Mouse (Mus musculus): ENCODE data around the gene Golt1b. TPM values are rescaled to one million over a fixed set of nuclear protein-coding genes. Genes with fewer than 3 reads are reported as not detected.

The Golt1b gene
- total and polyA plus RNA-seq, 2 experiments, result 1.7 to 2.5 TPM

DNA sequence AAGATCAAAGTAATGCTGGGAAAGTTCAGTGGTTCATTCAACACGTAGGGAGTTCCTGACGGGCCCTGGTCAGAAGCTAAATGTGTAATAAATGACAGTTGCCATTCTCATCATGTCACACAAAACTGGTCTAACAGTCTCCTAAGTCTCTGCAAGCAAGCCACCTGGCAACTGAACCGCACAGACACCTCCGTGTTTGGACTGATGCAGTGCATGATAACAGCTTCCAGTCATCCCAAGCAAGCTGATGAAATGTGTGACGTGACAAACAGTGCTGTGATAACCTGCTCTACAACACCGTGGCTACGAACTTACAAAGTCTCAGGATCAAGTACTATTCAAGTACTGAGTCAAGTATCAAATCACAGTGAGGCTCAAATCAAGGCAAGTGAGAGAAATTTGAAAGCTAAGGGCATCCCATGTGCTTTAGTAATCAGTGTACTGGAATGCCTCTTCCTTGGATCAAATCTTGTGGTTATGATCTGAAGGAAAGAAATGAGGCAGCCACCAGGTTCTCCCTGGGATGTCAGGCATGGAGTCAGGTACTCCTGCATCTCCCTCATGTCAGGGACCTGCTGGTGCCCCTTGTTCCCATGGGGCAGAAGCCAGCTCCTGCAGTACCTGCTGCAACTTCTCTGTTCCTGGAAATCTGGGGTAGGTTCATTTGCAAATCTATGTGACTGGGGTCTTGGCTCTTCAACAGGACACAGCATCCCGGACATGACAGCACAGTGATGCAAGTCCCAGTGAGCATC lies 8.3 kb upstream of the Golt1b start:
- no peak overlapping the region for H3K27ac ChIP-seq (replicated peaks; ENCODE audit: insufficient read depth, low read depth, low read length)
- DNase-seq (ENCODE audit: extremely low read depth, low read depth, low spot score), result no peak
- peaks cover 11% of the 10 kb centered on the region; the same call in 1 of the 2 replicates for H3K36me3 ChIP-seq (ENCODE audit: control insufficient read depth, insufficient read depth, low read length)
- no peaks in the 10 kb centered on the region for H3K27me3 ChIP-seq (ENCODE audit: control insufficient read depth, insufficient read depth, low read length)
- no peak overlapping the region for H3K4me3 ChIP-seq (ENCODE audit: insufficient read depth, low read depth, low read length)
- TF ChIP-seq POLR2A (IDR thresholded peaks at IDR 0.05; ENCODE audit: extremely low read depth, insufficient read depth, low read length) (no peak), CTCF (IDR thresholded peaks at IDR 0.05; ENCODE audit: low read depth, low read length) (no peak)
- no peak overlapping the region for H3K9ac ChIP-seq (ENCODE audit: low read depth, low read length)
- no peaks in the 10 kb centered on the region for H3K4me1 ChIP-seq (ENCODE audit: control insufficient read depth, insufficient read depth, low read length)
- H3K79me2 ChIP-seq (ENCODE audit: control insufficient read depth, insufficient read depth, low read length), result no peaks in the 10 kb centered on the region
- 85% methylated on average over 8 of the region's 8 CpGs for WGBS

- H3K4me3 ChIP-seq (ENCODE audit: insufficient read depth, low read depth, low read length), result no peak overlapping the region
- H3K27me3 ChIP-seq (ENCODE audit: control insufficient read depth, insufficient read depth, low read length), result no peaks in the 10 kb centered on the region
- TF ChIP-seq POLR2A (IDR thresholded peaks at IDR 0.05; ENCODE audit: extremely low read depth, insufficient read depth, low read length) (no peak), CTCF (IDR thresholded peaks at IDR 0.05; ENCODE audit: low read depth, low read length) (no peak)
- DNase-seq (ENCODE audit: extremely low read depth, low read depth, low spot score), result no peak
- H3K36me3 ChIP-seq (ENCODE audit: control insufficient read depth, insufficient read depth, low read length), result peaks cover 5% of the 10 kb centered on the region; the same call in 1 of the 2 replicates
- H3K4me1 ChIP-seq (ENCODE audit: control insufficient read depth, insufficient read depth, low read length), result no peaks in the 10 kb centered on the region
- 0 out of 2 replicates have a peak, but pooled peaks cover 2% of the 10 kb centered on the region for H3K79me2 ChIP-seq (ENCODE audit: control insufficient read depth, insufficient read depth, low read length)
- H3K27ac ChIP-seq (replicated peaks; ENCODE audit: insufficient read depth, low read depth, low read length), result no peak overlapping the region
- 64% methylated on average over 6 of the region's 6 CpGs for WGBS
- H3K9ac ChIP-seq (ENCODE audit: low read depth, low read length), result no peak overlapping the region
Observed at GRCm38 (mm10) chr6:142379961-142380360, 7.1 kb upstream of the Golt1b start.

DNA sequence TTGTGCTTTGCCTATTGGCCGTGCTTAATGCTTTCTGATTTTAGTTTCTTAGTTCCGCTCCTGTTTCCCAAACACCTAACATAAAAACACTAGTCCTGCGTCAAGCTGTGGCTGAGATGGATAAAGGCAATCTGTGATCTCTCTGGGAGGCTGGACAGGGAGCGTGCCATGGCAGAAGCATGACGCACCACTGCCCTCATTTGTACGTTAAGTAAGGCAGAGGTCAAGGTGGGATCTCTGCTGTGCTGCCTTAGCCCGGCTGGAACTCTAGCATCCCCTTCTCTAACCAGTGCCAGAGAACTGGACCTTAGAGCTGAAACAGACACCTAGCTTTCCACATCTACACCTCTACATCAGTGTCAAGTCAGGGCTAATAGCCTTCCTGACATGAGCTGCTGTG lies 5.4 kb upstream of the Golt1b start:
- Histone ChIP-seq H3K27me3 (ENCODE audit: control insufficient read depth, insufficient read depth, low read length) (no peaks in the 10 kb centered on the region), H3K36me3 (ENCODE audit: control insufficient read depth, insufficient read depth, low read length) (peaks cover 2% of the 10 kb centered on the region; the same call in 1 of the 2 replicates), H3K9ac (ENCODE audit: low read depth, low read length) (no peak overlapping the region), H3K79me2 (ENCODE audit: control insufficient read depth, insufficient read depth, low read length) (0 out of 2 replicates have a peak, but pooled peaks cover 2% of the 10 kb centered on the region), H3K4me3 (ENCODE audit: insufficient read depth, low read depth, low read length) (no peak overlapping the region), H3K27ac (replicated peaks; ENCODE audit: insufficient read depth, low read depth, low read length) (no peak overlapping the region), H3K4me1 (ENCODE audit: control insufficient read depth, insufficient read depth, low read length) (peaks cover 3% of the 10 kb centered on the region; the same call in 1 of the 2 replicates)
- WGBS, result 93% methylated on average over 7 of the region's 7 CpGs
- DNase-seq (ENCODE audit: extremely low read depth, low read depth, low spot score), result no peak
- no peak for TF ChIP-seq POLR2A (IDR thresholded peaks at IDR 0.05; ENCODE audit: extremely low read depth, insufficient read depth, low read length)
- TF ChIP-seq CTCF (IDR thresholded peaks at IDR 0.05; ENCODE audit: low read depth, low read length), result no peak

- H3K27me3 ChIP-seq (ENCODE audit: control insufficient read depth, insufficient read depth, low read length), result no peaks in the 10 kb centered on the region
- H3K4me1 ChIP-seq (ENCODE audit: control insufficient read depth, insufficient read depth, low read length), result peaks cover 6% of the 10 kb centered on the region
- peaks cover 19% of the 10 kb centered on the region; the same call in 1 of the 2 replicates for H3K79me2 ChIP-seq (ENCODE audit: control insufficient read depth, insufficient read depth, low read length)
- no peak overlapping the region for H3K4me3 ChIP-seq (ENCODE audit: insufficient read depth, low read depth, low read length)
- H3K9ac ChIP-seq (ENCODE audit: low read depth, low read length), result no peak overlapping the region
- no peak for DNase-seq (ENCODE audit: extremely low read depth, low read depth, low spot score)
- TF ChIP-seq CTCF (IDR thresholded peaks at IDR 0.05; ENCODE audit: low read depth, low read length) (no peak), POLR2A (IDR thresholded peaks at IDR 0.05; ENCODE audit: extremely low read depth, insufficient read depth, low read length) (no peak)
- no peaks in the 10 kb centered on the region for H3K36me3 ChIP-seq (ENCODE audit: control insufficient read depth, insufficient read depth, low read length)
- no peak overlapping the region for H3K27ac ChIP-seq (replicated peaks; ENCODE audit: insufficient read depth, low read depth, low read length)
- WGBS, result 92% methylated on average over 9 of the region's 9 CpGs
Observed at GRCm38 (mm10) chr6:142384521-142384920, 2.5 kb upstream of the Golt1b start.

- H3K27ac ChIP-seq (replicated peaks; ENCODE audit: insufficient read depth, low read depth, low read length), result no peak overlapping the region
- 1% methylated on average over 31 of the region's 31 CpGs for whole genome bisulfite sequencing
Observed at GRCm38 (mm10) chr6:142386285-142387010, 573 bp upstream of the Golt1b start.

More at GRCm38 (mm10) chr6:142386285-142387010, 573 bp upstream of the Golt1b start:
- Histone ChIP-seq H3K27me3 (ENCODE audit: control insufficient read depth, insufficient read depth, low read length) (no peaks in the 10 kb centered on the region), H3K79me2 (ENCODE audit: control insufficient read depth, insufficient read depth, low read length) (peaks cover 23% of the 10 kb centered on the region; the same call in 1 of the 2 replicates), H3K4me3 (ENCODE audit: insufficient read depth, low read depth, low read length) (peak overlapping the region; percentile 96), H3K36me3 (ENCODE audit: control insufficient read depth, insufficient read depth, low read length) (no peaks in the 10 kb centered on the region), H3K4me1 (ENCODE audit: control insufficient read depth, insufficient read depth, low read length) (peaks cover 6% of the 10 kb centered on the region), H3K9ac (ENCODE audit: low read depth, low read length) (peak overlapping the region; percentile 73)
- DNase-seq (ENCODE audit: extremely low read depth, low read depth, low spot score), result no peak
- TF ChIP-seq POLR2A (IDR thresholded peaks at IDR 0.05; ENCODE audit: extremely low read depth, insufficient read depth, low read length) (no peak), CTCF (IDR thresholded peaks at IDR 0.05; ENCODE audit: low read depth, low read length) (no peak)

Measured in liver, adult 2 months (tissue).